Mouse (Mus musculus) skeletal muscle tissue, adult 2 months (tissue): ENCODE results near the gene Shisa8.

ENCODE experiments used
- DNase-seq: peaks from one replicate; pipeline ENCODE4 v3.0.0-alpha.2; 2012; ENCODE audit warnings: low read depth, low spot score

Shisa8 gene

GRCm38 (mm10) chr15:82206365-82207104 lies 6.1 kb downstream of the Shisa8 start:
- peak; percentile 72 for DNase-seq

DNA sequence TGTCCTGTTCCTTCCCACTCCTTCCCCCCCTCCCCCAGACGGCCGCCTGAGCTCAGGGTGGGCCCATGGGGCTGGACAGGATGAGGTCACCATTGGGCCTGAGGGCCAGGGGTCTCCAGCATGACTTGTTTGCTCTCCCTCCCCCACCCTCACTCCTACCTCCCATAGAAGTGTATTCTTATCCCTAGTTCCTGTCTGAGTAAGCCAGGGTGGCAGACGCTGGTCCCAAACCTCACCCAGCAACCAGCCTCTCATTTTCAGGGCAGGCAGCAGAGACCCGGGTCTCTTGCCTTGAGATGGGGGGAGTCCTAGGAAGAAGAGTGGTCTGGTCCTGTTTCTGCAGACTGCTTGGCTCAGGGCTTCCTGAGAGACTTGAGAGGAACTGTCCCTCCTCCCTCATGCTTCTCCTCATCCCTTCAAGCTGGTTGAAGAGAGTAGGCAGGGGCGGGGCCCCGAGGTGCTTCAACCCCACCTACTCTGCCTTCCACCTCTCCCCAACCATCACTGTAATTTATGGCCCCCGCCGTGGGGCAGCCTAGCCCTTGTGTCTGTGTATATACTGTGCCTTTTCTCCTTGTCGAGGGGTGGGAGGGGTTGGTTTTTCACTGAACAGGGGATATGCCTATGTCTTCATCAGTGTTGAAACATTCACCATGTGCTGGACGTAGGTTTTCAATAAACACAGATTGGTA lies 7.8 kb downstream of the Shisa8 start:
- no peak for DNase-seq

DNA sequence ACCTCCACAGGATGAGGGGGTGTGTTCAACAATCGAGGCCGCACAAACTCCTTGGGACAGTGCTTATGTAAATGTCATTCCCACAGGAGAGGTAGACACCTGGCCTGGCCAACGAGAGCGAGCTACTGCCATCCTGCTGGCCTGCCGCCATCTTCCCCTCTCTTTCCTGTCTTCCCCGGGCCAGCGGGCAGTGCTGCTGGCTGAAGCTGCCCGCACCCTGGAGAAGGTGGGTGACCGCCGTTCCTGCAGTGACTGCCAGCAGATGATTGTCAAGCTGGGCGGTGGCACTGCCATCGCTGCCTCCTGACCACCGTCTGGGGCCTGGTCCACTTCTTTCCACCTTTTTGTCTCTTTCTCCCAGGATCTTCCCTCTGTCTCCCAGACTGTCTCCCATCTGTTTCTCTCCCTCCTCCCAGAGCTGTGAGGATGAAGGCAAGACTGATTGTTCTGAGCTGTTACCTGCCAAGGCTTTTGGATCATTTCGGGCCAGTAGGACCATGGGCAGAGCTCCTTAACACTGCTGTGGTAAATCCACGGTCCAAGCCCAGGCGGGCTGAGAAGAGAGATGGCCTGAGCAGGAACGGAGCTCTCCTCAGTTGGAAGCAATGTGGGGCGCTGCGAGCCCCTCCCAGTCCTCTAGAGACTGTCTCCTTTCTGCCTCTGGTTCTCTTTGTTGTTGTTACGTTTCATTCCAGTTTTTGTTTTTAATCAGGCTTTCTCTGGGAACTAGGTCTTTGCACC lies 8.8 kb downstream of the Shisa8 start:
- DNase-seq: no peak

GRCm38 (mm10) chr15:82203090-82203489 lies 9.5 kb downstream of the Shisa8 start:
- no peak for DNase-seq

GRCm38 (mm10) chr15:82202086-82202485 lies 10.5 kb downstream of the Shisa8 start:
- no peak for DNase-seq

DNA sequence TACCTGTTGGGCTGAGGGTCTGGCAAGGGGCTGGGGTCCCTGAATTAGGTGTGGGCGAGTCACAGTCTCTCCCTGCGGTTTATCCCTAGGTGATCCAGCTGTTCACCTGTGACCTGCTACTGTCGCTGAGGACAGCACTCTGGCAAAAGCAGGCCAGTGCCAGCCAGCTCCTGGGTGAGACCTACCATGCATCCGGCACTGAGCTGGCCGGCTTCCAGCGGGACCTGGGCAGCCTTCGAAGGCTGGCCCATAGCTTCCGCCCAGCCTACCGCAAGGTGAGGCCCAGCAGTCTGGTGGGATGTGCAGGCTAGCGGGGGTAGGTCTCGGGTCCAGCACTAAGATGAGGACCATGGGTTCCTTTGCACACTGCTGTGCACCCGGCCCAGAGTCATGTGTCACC lies 13.1 kb downstream of the Shisa8 start:
- DNase-seq: no peak

DNA sequence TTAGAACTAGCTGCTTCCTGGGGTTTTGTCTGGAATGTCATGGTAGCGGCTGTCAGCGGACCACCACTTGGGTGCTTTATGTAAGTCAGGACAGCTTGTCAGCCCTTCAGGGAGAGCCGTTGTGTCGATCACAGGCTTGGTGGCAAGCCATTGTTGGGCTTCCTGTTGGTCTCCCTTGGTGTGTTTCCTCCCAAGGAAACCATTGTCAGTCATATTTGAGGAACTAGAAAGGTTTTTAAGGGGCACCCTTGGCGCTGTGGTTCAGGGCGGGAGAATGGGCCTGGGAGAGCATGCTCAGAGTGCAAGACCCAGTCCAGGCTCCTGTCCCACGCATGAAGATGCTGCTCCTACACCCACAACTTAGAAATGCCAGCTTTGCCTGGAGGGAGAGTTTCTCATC lies 14.3 kb downstream of the Shisa8 start:
- no peak for DNase-seq

- no peak for DNase-seq
Observed at GRCm38 (mm10) chr15:82197937-82198336, 14.7 kb downstream of the Shisa8 start.

- no peak for DNase-seq
Observed at GRCm38 (mm10) chr15:82197246-82197750, 15.3 kb downstream of the Shisa8 start.

DNA sequence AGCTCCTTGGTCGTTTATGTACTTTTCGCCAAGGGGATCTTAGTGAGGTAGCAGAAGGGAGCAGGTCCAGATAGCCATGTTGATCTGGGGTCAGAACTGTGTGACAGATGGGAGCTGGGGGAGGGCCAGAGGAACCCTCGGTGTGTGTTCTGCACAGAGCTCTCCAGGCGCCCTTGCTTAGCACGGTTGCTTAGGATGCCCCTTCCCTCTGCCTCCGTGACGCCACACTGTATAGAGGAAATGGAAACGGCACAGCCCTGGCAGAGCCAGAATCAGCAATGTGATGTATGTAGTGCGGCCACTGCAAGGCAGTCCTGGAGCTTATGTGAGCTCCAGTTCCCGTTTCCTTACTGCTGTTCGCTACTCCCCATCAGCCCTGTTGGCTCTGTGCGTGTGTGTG lies 16.3 kb downstream of the Shisa8 start:
- no peak for DNase-seq

- DNase-seq: no peak
Observed at GRCm38 (mm10) chr15:82192617-82193016, 20.0 kb downstream of the Shisa8 start.

DNA sequence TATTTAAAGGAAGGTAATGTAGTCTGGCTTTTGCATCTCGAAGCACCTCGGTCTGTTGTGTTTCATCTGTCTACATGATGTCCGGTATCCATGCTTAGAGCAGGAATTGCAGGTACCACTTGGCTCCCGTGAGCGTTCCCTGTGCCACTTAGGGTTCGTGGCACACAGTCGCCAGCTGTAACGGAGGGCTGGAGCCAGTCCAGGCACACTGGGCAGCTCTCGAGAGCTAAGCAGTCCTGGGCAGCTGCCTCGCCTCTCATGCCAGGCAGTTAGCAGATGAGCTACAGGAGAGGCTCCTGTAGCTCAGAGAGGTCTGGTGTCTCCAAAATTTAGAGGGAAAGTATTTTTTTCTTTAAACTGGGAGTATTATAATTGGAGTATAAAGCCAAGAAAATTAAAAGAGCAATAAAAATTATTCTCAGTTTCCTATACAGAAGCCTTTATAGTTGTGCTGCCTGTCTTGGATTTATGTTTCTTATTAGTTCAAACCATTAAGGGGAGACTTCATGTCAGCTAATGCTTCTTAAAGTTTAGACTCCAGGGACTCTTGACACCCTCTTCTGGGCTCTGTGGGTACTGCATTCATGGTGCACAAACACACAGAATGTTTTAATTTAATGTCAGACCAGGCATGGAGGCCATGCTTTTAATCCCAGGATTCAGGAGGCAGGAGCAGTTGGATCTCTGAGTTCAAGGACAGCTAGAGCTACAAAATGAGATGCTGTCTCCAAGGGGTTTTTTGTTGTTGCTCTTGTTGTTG lies 24.0 kb downstream of the Shisa8 start:
- peak; percentile 48 for DNase-seq

- DNase-seq: no peak
Observed at GRCm38 (mm10) chr15:82187924-82188323, 24.7 kb downstream of the Shisa8 start.

DNA sequence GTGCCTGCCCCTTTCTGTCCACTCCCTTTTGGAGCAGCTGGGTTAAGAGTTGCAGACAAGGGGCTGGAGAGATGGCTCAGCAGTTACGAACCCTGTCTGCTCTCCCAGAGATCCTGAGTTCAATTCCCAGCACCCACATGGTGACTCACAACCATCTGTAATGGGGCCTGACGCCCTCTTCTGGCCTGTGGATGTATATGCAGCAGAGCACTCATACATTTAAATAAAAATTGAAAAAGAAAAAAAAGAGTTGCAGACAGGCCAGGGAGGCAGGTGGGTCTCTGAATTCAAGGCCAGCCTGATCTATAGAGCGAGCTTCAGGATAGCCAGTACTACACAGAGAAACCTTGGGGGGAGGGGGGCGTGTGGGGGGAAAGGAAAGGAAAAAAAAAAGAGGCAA lies 25.2 kb downstream of the Shisa8 start:
- DNase-seq: no peak

GRCm38 (mm10) chr15:82186931-82187330 lies 25.7 kb downstream of the Shisa8 start:
- no peak for DNase-seq

- no peak for DNase-seq
Observed at GRCm38 (mm10) chr15:82186131-82186530, 26.5 kb downstream of the Shisa8 start.

DNA sequence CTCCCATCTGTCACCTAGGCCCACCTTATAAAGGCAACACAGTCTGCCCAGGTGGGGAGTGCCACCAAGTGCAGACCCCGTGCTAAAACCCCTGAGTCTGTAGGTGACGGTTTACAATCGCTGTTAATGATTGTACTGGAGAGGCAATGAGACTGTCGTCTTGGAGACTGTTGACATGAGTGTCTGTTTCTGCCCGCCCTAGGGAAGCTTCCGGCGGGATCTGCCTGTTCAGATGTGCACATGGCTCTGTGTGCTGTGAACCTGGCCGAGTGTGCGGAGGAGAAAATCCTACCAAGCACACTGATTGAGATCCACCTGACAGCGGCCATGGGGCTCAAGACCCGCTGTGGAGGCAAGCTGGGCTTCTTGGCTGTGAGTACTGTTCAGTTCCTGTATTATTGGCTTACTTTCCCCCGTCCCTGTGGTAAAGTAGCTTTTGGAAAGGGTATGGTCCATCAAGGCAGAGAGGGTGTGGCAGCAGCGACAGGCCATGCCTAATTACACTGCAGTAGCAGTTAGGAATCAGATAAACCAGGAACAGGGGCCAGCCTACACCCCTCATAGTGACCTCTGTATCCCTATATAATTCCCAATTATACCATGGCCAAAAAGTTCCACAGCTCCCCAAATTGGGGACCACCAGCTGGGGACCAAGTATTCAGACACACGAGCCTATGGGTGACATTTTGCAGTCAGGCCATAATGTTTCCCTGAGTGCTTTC lies 27.4 kb downstream of the Shisa8 start:
- no peak for DNase-seq

DNA sequence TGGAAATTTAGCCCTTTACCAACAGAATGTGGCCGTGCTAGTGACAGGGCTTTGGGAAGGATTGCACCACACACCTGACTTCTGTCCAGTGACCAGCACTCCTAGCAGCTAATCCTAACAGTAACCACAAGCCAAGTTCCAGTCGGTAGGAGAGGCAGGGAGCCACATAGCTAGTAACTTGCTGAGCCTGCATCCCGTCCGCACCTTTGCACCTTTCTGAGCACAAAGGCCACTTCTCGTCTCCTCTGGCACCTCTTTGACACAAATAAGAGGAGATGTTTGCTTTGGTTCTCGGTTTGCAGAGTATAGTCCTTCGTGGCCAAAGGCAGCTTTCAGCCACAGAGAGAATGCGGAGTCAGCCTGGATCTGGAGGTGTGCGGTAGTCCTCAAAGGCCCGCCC lies 28.0 kb downstream of the Shisa8 start:
- DNase-seq: no peak

- DNase-seq: no peak
Observed at GRCm38 (mm10) chr15:82184183-82184582, 28.4 kb downstream of the Shisa8 start.

DNA sequence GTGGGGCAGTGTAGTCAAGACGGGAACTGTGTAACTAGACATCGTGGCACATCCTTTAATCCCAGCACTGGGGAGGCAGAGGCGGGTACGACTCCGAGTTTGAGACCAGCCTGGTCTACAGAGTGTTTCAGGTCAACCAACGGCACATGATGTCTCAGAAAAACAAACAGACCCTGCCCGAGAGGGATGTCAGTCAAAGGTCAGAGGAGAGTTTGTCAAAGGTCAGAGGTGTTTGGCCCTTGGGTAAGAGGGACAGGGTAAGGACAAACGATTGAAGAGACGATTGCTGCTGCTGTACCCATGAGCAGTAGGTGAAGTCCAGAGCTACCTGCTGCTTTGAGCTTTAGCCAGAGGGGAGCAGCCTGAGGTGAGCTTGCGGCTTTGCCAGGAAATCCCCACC lies 29.0 kb downstream of the Shisa8 start:
- no peak for DNase-seq

DNA sequence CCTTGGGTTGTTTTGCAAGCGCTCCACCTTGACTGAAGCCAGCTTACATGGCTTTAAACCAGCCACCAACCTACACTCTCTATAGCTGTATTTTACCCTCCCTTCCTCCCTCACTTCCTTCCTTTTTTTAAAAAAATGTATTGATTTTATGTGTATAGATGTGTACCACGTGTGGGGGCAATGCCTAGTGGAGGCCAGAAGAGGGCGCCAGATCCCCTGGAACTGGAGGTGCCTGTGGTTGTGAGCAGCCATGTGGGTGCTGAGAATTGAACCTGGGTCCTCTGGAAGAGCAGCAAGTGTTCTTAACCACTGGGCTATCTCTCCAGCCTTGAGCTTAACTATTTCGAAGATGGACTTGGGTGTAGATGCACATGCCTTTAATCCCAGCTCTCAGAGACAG lies 30.3 kb downstream of the Shisa8 start:
- no peak for DNase-seq
